Mouse (Mus musculus): ENCODE measurements around the gene Ifitm6.

- no peak for TF ChIP-seq CTCF (IDR thresholded peaks at IDR 0.05; ENCODE audit: borderline replicate concordance, insufficient read depth, low read length)
- TF ChIP-seq POLR2A (IDR thresholded peaks at IDR 0.05; ENCODE audit: low read depth, low read length), result no peak
Measured at GRCm38 (mm10) chr7:140967862-140968591, 49.7 kb downstream of the Ifitm6 start.
